Mouse (Mus musculus) layer of hippocampus, adult 9-10 months (tissue): Measurements from ENCODE around the gene BC048562.

Source experiments
- DNase-seq: peaks from one replicate; pipeline ENCODE4 v3.0.0; 2022; ENCODE audit warnings: low spot score

Gene BC048562

GRCm38 (mm10) chr9:108436182-108436581, at the start of gene BC048562:
BC048562 (plus strand) TSS chr9:108436482.
- DNase-seq: no peak

GRCm38 (mm10) chr9:108386816-108387215, 49.5 kb upstream of the BC048562 start:
- no peak for DNase-seq

DNA sequence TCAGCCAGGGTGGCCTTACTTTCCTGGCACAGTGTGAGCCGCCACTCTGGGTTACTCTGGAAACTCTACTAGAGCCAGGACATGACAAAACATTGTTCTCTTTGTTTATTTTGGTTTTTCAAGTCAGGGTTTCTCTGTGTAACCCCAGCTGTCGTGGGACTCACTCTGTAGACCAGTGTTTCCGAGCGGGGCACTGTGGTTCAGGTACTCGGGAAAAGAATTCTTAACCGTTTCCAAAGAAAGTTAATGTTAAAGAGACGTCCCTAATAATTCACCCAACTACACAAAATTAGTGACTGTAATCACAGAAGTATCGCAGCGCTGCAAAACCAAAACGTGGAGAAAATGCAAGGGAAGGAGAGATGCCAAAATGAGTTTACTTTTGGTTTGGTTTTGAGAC, 47.7 kb upstream of the BC048562 start:
- no peak for DNase-seq

DNA sequence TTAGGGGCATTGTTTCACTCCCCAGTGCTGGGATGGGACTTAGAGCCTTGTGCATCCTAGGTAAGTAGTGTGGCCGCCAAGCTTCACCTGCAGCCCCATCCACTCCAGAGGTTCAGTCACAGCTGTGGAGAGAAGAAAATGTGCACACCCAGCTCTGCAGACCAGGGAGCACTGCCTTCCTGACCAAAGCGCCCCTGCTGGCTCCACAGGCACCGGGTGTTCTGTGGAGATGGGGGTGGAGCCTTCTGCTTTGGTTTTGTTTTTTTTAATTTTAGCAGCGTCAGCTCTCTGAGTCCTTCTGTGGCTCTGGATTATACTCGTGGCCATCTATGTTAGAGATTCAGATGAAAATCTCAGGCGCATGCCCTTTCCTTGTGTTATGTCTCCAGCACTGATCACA, 47.1 kb upstream of the BC048562 start:
- no peak for DNase-seq

GRCm38 (mm10) chr9:108392676-108393075, 43.6 kb upstream of the BC048562 start, which contains the start of gene 1700102P08Rik:
1700102P08Rik (plus strand) TSS chr9:108392805.
- no peak for DNase-seq

DNA sequence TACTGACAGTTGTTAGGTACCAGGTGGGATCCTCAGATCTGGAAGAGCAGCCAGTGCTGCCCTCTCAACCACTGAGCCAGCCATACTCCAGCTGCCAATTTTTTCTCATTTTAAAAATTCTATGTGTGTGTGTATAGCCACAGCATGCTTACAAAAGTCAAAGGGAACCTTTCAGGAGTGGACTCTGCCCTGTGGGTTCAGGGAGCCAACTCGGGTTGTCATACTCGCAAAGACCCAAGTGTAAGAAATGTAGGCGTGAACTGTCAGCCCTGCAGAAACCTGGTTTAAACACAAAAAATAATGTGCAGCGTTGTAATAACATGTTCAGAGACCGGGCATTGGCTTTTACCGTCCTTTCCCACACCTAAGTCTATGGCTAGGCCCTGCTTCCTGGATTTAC, 42.1 kb upstream of the BC048562 start:
- no peak for DNase-seq

- DNase-seq: no peak
Measured at GRCm38 (mm10) chr9:108395427-108395826, 40.9 kb upstream of the BC048562 start.

- DNase-seq: no peak
Measured at GRCm38 (mm10) chr9:108398324-108398723, 38.0 kb upstream of the BC048562 start.

DNA sequence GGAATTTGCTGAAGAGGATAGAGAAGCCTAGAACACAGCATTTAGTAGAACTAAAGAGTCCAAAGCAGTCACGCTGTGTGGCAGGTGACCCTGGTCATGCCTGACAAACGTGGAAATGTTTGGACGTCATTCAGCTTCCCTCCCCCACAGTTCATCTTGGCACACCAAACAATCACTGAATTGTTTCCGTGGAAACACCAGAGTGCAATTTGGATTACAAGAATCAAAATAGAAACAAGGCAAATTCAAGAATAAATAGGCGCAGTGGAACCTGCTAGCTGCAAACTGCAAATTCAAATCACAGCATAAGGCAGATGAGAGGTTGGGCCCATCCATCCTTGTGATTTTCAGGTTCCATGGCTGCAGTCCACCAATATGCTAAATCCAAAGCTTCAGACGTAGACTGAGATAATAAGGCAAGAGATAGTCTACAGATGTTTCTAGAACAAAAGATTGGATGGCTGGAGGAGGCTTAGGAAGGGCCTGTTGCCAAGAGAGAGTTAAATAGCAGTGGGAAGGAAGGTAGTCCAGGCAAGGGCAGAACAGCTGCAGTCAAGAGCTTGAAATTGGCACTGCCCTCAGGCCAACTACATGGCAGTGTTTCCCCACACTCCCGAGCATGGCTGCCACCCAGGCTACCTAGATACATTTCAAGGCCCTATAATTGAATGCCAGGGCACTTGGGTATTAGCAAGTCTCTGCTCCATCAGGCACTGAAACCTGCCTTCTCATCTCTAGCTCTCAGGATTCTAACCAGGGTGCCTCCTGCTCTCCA, 34.9 kb upstream of the BC048562 start:
- peak; percentile 73 for DNase-seq

DNA sequence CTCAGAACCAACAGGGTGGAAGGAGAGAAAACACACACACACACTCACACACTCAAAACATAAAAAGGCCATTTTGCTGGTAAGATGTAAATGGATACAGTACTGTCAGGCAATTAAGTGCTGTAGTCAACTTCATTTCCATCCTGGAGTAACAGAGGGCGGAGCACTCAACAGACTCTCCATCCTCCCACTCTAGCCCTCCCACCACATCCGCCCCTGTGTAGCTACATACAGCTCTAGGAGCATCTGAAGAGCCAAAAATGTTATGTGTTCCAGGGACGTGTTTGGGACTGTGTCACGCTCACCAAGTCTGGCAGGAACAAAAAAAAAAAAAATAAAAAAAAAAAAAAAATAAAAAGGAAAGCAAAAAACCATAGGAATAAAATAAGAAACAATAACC, 33.2 kb upstream of the BC048562 start:
- no peak for DNase-seq

- no peak for DNase-seq
Measured at GRCm38 (mm10) chr9:108404451-108404850, 31.8 kb upstream of the BC048562 start.

DNA sequence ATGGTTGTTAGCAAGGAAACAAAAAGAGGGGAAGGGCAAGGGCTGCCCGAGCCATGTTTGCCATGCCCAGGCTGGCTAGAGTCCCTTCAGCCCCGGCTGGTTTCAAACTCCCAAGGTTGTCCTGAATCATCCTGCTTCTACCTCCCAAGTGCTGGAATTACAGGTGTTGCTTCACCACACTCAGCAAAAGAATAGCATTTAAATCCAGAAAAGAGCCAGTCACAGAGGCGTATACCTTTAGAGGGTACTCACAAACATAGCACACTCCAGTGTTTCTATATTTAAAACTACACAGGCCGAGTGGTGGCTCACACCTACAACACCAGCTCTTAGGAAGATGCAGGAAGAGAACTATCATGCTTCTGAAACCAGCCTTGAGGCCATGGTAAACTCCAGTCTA, 26.7 kb upstream of the BC048562 start:
- DNase-seq: no peak

DNA sequence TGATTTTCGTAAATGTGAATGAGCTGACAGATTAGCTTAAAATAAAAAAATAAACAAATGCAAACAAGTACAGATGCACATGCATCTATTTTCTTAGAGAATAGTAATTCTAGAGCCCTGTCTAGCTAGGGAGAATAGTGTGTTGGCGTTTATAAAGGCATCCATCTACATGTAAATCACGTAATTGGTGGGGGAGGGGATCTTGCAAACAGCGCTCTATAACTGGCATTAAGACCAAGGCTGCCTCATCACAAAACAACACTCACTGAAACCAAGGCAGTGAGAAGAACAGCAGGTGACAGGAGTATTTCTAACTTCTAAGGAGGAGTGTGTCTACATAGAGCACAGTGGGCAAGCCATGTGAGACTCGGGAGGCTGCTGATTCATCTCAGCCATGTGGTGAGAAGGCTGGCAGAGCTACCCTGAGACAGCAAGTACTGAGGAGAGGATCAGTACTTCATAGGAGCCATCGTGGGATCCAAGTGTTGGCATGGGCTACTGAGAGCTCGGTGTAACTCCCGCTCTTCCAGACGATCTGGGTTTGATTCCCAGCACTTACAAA, 24.8 kb upstream of the BC048562 start:
- DNase-seq: peak; percentile 31

GRCm38 (mm10) chr9:108412221-108412620, 24.1 kb upstream of the BC048562 start:
- no peak for DNase-seq

- DNase-seq: no peak
Measured at GRCm38 (mm10) chr9:108428384-108428783, 7.9 kb upstream of the BC048562 start, which contains the start of gene Ccdc36. Ccdc36 (minus strand) TSS chr9:108428484.

GRCm38 (mm10) chr9:108431431-108432067, 4.7 kb upstream of the BC048562 start:
- no peak for DNase-seq

DNA sequence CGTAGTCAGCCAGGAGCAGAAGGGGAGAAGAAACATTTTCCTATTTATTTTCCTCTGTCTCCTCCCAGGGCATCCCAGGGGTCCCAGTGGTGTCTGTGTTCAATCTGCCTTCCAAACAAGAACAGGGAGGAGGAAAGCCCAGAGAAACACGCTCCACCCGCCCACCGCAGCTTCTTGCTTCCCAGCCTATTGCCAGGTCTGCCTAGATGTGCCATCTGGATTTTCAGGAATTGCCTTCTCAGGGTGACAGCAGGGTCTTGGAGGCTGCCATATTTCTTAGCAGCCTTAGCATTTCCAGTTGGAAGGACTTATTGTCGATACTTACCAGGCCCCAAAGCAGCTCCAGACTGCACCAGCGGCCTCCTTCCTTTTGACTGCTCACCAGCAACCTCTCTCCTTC, 2.9 kb downstream of the BC048562 start:
- no peak for DNase-seq

DNA sequence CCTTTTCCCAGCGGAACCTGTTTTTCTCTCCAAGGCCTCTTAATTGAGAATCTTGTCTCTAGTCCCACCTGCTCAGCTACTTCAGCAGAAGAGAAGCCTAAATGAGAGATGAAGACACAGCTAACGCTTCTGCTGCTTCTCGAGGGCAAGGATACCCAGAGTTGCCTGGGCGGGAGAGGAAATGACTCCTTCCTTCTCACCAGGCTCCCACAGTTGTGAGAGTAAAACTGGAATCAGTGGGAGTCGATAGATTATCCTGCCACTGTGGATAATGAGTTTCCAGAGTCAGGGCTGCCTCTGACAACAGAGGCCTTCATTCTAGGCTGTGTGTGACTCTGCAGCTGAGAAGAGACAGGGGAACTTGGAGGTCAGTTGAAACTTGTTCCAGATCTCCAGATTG, 4.2 kb downstream of the BC048562 start:
- DNase-seq: no peak

DNA sequence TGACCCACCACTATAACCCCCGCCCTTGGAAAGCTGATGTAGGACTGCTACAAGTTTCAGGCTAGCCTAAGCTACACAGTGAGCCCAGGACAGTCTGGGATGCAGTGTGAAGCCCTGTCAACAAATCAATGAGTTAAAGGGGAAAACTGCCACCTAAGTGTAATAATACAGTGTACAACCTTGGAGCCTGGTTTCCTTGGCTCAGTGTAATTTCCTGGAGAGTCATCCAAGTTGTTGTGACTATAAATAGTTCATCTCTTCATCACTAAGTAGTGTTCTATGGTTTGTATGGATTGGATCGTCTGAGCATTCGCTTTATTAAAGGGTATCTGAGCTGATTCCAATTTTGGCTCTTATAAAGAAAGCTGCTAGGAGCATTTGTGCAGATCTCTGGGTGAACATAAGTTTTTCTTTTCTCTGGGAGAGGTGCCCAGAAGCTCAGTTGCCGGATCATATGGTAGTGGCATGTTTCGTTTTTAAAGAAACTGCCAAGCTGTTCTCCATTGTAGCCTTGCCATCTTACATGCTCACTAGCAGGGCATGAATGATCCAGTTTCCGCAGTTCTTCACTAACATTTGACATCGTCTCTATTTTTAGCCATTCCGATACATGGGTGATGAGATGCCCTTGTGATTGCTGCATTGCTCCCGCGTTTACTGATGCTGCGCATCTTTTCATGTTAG, 5.1 kb downstream of the BC048562 start:
- peak; percentile 69 for DNase-seq

DNA sequence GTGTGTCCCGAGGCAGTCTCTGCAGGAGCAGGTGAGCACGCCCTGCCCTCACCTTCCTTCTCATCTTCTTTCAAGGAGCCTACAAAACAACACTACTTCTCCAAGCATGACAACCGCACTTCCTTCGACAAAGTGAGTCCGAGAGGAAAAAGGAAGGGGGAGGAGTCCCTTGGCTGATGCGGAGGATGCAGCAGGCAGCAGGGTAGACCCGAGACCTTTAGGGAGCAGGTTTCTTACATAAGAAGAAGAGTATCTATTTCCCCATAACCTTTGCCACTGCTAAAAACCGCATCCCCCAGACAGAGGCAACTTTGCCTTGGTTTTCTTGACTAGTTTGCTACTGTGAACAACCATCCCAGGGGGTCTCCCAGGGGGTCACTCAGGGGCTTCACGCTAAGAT, 8.8 kb downstream of the BC048562 start:
- DNase-seq: no peak

DNA sequence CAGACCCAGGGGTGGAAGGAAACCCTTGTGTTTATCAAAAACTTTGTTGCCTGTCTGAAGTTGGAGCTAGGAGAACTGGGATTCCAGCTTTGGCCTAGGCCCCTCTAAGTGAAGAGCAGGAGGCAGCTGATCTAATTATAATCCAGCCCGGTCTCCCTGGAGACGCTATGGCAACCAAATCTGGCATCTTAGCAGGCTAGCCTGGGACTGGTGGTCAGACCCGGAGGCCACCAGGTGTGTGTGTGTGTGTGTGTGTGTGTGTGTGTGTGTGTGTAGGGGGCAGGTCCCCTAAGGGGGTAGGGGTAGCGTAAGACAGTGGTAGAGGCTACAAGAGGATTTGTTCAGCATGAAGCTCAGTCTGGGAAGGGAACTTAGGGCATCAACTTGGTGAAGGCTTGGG, 13.6 kb downstream of the BC048562 start:
- DNase-seq: no peak

DNA sequence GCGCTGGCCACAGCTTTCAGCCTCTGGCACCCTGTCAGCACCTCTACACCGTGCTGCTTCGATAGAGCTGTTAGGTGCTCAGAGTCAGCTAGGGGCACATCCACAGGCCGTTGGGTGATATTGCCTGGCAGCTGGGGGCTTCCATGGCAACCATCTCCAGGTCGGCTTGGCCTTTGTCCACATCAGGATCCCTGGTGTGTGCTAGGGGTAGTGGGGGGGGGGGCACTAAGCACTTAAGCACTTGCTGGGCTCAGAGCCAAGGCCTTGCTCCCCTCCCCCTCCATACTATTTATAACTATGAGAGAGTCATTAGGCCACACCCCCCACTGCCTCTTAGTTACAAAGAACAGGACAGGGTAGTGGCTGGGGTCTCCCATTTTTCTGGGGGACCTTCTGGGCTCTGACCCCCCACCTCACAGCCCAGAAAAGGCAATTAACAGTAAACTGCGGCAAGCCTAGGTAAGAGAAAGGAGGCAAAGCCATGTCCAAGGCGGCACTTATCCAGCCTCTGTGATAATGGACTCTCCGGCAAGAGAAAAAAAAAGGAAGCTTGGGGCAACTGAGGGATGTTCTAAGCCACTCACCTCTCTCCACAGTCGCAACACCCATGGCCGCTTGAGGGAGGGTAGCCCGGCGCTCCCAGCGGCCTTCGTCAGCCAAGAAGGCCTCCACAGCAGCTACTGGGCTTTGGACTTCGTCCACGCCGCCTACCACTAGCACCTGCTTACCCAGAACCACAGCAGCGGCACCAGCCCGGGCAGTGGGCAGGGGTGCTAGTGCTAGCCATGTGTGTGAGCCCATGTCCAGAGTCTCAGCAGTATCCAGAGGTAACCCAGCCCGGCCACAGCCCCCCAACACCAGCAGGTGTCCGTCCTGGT, 14.2 kb downstream of the BC048562 start:
- no peak for DNase-seq
